Mouse (Mus musculus) activated CD4-positive, CD25-positive, alpha-beta regulatory T cell, adult 9 weeks (primary cell): ENCODE measurements around the gene Gm6020. TPM values are rescaled to one million over a fixed set of nuclear protein-coding genes. Genes with fewer than 3 reads are reported as not detected.

Experiments
- polyA plus RNA-seq: library from polyadenylated mRNA; unstranded; fragments of 100-300 nt; shearing (Covaris generic); gene quantifications from one replicate; pipeline ENCODE4 v1.2.1, GENCODE M21; 2017

Gm6020 gene
- not detected for polyA plus RNA-seq

DNA sequence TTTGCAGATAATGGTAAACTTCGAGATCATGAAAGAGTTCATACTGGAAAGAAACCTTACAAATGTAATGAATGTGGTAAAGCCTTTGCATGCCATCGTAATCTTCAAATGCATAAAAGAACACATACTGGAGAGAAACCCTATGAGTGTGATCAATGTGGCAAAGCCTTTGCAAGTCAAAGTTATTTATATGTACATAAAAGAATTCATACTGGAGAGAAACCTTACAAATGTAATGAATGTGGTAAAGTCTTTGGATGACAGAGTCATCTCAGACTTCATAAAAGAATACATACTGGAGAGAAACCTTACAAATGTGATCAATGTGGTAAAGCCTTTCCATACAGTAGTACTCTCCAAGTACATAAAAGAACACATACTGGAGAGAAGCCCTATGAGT, at the start of gene Gm6020:
Gm6020 (plus strand) TSS at position 301 of the 400 bp plus-strand sequence.

DNA sequence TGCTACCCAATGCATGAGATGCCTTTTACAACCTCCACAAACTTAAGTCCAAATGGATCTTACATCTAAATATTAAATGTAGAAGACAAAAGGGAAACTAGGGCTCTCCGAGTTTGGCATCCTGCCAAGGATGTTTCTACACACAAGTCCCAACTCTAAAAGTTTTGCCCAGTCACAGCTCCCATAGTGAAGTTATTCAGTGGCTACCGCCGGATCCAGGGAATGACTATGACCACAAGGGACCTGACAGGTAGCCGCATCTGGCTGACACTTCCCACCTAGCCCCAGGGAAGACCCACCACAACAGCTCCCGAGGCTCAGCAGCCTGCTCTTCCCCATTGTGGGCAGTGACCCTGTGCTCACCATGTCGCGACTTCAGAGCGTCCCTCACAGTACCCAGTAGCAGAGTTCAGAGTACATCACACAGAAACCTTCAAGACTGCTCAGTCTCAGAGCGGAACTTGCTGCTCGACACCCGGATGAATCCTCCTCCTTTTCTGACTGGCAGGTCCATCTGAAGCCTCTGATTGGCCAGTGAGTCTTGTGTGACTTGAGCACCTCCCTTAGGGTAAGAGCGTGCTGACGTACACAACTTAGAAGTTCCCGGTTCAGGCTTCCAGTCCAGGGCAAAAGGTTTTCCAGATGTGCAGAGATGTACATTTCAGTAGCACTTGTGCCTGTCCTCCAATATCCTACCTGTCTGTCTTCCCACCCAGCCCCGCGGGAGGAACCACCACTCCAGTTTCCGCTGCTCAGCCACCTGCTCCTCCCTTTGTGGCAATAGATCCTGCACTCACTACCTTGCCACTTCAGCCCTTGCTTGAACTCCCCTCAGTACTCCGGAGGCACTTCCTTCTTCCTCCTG, 43.1 kb upstream of the Gm6020 start, which contains the start of gene Zfp950:
Zfp950 (minus strand) TSS at position 499 of the 865 bp plus-strand sequence.

DNA sequence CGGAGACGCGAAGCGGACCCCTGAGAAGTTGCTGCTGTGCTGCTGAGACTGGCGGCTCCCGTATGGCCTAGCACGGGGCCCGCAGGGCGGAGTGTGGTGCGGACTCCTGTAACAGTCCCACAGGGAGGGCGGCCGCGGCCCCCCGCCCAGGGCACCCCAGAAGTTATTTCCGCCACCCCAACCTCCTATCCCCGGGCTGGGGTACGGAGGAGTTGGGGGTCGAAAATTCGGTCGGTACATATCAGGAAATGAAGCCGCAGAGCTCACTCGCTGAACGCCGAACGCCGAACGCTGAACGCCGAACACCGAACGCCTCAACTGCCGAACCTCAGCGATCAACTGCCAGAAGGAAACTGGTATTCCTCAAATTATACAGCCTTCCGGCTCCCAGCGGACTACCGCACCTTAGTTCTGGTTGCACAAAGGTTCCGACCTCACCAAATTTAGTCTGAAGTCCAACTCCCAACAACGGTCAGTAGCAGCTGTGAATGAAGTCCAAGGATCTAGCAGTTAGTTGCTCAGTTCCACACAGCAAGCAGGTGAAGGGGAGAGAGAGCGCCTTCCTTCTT, 7.8 kb upstream of the Gm6020 start, which contains the start of gene Gm7102:
Gm7102 (minus strand) TSS at position 554 of the 569 bp plus-strand sequence.

DNA sequence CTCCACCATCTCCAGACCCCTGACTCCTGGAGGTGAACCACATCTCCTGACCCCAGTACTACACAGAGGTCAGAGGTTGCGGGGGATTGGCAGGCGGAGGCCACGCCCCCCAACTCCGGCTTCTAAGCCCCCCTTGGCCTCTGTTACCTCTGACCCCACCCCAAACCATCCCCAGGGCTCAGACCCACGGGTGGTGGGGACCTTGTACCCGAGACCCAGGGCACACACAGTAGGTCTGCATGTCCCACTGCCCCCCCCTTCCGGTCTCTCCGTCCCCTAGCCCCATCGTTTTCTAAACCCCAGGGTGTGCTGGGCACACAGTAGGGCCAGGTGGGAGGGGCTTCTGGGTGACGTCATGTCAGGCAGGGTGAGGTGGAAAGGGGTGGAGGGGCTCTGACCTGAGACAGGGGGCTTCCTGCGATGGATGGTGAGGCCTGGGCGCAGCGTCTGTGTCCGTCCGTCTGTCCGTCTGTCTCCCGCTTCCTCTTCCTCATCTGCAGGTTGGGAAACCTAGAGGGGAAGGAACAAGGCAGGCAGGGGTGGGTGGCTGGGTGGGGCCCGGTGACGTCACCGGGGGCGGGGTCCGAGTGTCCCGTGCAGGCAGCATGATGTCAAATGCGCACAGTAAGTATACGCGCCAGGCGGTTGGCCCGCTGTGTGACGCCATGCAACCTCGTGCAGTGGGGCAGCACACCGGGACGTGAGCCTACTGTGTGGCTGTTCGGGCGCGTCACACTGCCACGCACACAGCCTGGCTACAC, 44.4 kb downstream of the Gm6020 start, which contains the start of gene Csf2ra:
Csf2ra (minus strand) TSS at position 489 of the 761 bp plus-strand sequence.

Other genes starting within 250 kb of the Gm6020 start
- 63.4 TPM for gene Zfp950, start 43.0 kb upstream of the Gm6020 start, polyA plus RNA-seq
- 0.17 TPM for gene Gm7102, start 7.6 kb upstream of the Gm6020 start, polyA plus RNA-seq
- gene Csf2ra, start 44.5 kb downstream of the Gm6020 start, polyA plus RNA-seq: 5.1 TPM
- gene Gm21060, start 113.2 kb downstream of the Gm6020 start, polyA plus RNA-seq: not detected